Mouse (Mus musculus) G1E (cell line): Measurements from ENCODE around the gene Pcnx.

ENCODE experiments used
- CTCF ChIP-seq: IDR thresholded peaks from 2 replicates; pipeline ENCODE4 v1.5.1; 2012; ENCODE audit warnings: low read depth, low read length, inconsistent platforms, mixed read lengths
- GATA1 ChIP-seq: IDR thresholded peaks from 2 replicates; pipeline ENCODE4 v1.6.1; 2012; ENCODE audit warnings: borderline replicate concordance, low read length, inconsistent platforms, mixed read lengths
- GATA2 ChIP-seq: IDR thresholded peaks from 2 replicates; pipeline ENCODE4 v1.6.1; 2012; ENCODE audit warnings: low read depth, low read length, inconsistent platforms, borderline replicate concordance
- POLR2AphosphoS5 ChIP-seq: IDR thresholded peaks from 2 replicates; pipeline ENCODE4 v1.6.1; 2012; ENCODE audit warnings: low read depth, low read length, inconsistent platforms; ENCODE audit not compliant: insufficient replicate concordance

DNA sequence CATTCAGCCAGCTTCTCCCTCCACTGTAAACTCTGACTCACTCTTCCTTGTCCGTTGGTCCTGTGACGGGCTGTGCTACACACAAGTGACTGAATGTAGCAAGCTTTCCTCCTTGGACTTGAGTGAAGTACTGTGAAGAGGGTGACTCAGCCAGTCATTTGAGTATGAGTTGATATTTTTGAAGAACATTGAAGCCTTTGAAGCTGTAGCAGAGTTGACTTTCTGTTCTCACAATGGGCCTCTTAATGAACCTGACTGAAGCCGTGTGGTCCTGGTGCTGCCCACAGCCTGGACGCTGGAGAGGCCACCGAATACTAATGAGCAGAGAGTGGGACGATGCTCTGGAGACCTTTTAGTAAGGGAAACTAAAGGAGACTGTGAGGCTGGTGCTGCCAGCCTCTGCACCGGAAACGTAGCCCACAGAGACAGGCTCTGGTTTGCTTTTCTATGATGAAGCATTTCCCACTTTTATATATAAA, 112.1 kb downstream of the Pcnx start:
- TF ChIP-seq CTCF (no peak), GATA2 (no peak), POLR2AphosphoS5 (no peak), GATA1 (no peak)
